Mouse (Mus musculus) mouse embryonic stem cell (cell line): ENCODE results near the gene R3hdm4.
"Not testable (repeated sequence)": the region's sequence is repeated elsewhere in the genome, so short reads cannot be mapped to it uniquely, and the experiment has no call there.

Source experiments
- in situ Hi-C, 2 experiments: fragments of 300-500 bp; cut with MboI; formaldehyde crosslinking; loops; 1 replicate in 1 of 2; 3 replicates in 1 of 2; pipeline ENCODE4 v1.14.3; 2019 to 2020; ENCODE audit warnings: low sequenced_read_pairs in 2 of 2, low pct_unique_long_range_greater_than_20kb in 1 of 2, mixed read lengths in 1 of 2; ENCODE audit not compliant: unreplicated experiment in 1 of 2

R3hdm4 gene

DNA sequence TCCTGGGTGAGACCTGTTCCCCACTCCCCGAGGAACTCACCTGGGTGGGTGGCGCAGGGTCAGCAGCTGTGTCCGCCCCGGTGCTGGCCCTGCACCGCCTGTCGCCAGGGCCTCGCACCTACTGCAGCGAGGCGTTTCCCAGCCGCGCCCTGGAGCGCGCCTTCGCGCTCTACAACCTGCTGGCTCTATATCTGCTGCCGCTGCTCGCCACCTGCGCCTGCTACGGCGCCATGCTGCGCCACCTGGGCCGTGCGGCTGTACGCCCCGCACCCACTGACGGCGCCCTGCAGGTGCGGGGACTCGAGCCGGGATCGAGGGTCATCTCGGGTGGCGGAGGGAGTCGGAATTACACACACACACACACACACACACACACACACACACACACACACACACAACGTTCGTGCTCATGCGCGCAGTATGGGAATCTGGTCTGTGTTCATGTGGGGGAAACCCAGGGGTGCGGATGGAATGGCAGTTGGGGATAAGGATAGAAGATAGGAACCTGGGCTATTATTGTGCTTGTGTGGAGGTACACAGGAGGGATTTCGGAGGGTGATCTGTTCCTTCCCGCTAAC is at the start of gene R3hdm4:
TSS of gene R3hdm4 (minus strand) at position 251 of the 578 bp plus-strand sequence.
- in situ Hi-C loops, result loop anchor here (10.0 kb wide), 1 partner anchor 86 kb away; no protein-coding TSS in a partner anchor

DNA sequence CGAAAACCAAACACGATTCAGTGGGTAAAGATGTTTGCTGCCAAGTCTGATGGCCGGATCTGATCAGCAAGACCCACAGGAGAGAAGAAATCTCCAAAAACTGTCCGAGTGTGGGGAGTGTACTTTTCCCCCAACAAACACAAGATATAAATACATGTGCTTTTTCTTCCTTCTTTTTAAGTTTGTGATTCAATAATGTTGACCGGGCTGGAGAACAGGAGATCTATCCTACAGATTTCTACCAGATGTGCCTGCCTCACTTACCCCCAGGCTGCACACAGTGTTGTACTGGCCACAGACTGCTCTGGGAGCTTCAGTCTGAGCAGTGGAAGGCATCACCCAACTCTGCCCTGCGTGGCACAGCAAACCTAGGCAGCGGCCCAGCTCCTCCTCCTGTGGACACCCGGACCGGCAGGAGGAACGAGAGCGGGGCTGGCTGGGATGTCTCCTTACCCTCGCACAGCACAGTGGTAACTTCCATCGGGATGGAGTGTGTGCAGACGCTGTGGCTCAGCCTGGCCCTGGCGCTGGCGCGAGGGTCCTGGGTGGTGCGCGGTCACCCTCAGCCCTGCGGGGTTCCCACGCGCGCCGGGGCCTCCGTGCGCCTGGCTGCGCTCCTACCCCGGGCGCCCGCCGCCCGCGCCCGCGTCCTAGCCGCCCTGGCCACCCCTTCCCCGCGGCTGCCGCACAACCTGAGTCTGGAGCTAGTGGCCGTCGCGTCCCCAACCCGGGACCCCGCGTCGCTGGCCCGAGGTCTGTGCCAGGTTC is 49.6 kb upstream of the R3hdm4 start, which contains the start of gene Grin3b:
TSS of gene Grin3b (plus strand) at position 301 of the 768 bp plus-strand sequence.
- in situ Hi-C loops, result no loop called here

DNA sequence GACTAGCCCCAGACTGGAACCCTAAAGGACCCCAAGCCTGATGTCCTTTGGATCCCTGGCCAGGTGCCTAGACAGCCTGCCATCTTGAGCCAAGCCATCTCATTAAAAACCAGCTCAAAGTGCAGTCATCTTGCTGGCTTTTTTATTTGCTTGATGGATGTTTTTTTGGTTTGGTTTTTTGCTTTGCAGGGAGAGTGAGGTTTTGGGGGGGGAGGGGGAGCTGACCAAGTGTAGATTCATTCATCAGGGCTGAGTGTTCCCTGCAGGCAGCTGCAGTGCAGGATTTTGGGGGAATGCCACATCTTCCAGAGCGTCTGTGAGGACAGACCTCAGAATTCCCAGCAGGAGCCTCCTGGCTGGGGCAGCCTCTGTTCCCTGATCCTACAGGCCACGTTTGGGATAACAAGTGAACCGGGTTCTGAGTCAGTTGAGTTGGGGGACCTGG is 48.1 kb upstream of the R3hdm4 start:
- in situ Hi-C loops, result no loop called here

DNA sequence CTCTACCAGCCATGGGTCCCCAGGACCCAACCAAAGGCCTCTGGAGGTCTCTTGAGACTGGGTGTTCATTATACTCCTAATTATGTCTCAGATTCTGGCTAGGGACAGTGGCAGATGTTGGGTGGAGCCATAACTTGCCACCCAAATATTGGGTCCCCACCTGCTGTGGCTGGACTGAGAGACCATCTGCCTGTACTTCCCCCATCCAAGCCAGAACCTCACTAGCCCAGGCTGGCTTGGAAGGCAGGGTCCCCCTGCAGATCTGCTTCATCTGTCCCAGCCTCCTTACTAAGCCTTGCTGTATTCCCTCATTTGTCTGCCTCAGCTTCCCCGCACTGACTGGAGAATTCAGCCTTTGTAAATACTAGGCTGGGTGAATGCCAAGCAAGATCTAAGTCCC is 47.2 kb upstream of the R3hdm4 start:
- in situ Hi-C loops, result no loop called here

- in situ Hi-C loops, result no loop called here
Observed at GRCm38 (mm10) chr10:79966886-79967400, 45.9 kb upstream of the R3hdm4 start.

GRCm38 (mm10) chr10:79965325-79965724 is 44.3 kb upstream of the R3hdm4 start:
- in situ Hi-C loops, result no loop called here

- in situ Hi-C loops, result no loop called here
Observed at GRCm38 (mm10) chr10:79964727-79965126, 43.7 kb upstream of the R3hdm4 start.

GRCm38 (mm10) chr10:79960671-79961294 is 39.8 kb upstream of the R3hdm4 start:
- in situ Hi-C loops, result no loop called here

- in situ Hi-C loops, result no loop called here
Observed at GRCm38 (mm10) chr10:79959847-79960601, 39.0 kb upstream of the R3hdm4 start, which contains the start of gene Wdr18. TSS of gene Wdr18 (plus strand) at chr10:79960152.

DNA sequence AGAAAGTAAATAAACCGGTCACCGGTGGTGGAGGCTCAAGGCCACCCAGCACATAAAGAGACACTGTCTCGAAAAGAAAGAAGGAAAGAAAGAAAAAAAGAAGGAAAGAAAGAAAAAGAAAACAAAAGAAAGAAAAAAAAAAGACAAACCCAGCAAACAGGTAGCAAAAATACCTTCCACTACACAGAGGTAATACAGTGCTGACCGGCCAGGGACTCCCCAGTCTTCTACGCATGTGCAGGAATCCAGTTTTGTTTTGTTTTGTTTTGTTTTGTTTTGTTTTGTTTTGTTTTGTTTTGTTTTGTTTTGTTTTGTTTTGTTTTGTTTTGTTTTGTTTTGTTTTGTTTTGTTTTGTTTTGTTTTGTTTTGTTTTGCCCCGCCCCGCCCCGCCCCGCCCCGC is 38.4 kb upstream of the R3hdm4 start:
- in situ Hi-C loops, result not testable (repeated sequence)

DNA sequence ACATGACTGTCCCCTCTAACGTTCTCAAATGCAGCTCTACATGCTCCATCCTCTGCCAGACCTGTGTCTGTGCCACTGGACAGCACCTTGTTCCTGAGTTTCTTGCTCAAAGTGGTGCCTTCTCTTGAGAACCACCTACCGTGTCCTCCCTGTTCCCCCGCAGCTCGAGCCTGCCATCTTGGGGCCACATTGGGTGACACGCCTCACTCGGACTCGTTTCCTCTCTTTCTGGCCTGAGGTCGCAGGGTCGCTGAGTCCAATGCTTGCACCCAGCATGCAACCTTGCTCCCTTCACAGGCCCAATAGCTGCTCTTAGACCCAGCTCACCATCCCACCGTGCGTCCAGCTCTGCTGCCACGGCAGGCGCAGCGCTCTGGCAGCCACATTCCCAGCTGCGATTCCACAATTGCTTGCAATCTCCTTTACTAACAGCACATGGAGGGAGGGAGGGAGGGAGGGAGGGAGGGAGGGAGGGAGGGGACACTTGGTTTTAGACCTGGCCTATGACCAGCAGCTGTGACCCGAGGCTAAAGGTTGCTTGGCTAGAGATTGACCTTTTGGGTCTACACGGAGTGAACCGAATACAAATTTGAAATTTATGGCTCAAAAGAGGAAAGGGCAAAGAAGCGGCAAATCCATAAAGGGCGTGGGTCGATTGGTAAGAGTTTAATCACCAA is 37.3 kb upstream of the R3hdm4 start:
- in situ Hi-C loops, result no loop called here

DNA sequence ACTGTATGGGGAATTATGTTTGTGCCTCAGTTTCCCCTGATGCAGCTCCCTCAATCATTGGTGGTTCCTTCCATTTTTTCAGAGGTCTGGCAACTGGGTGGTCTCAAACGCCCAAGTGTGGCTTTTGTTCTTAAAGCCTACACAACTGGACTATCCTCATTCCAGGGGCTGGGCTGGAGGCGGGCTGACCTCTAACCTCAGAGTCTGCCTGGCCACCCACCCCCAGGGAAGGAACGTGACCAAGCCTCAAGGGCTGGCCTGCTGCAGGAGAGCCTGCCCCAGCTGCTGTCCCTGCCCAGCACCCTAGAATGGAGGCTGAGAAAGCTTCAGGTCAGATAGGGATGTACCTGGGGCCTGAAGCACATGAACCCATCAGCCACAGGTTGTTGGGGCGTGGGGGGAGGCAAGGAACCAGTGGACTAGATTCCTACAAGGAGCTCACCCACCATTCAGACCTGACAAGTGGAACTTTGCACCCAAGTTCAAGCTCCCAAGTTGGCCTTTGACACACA is 35.7 kb upstream of the R3hdm4 start:
- in situ Hi-C loops, result no loop called here

DNA sequence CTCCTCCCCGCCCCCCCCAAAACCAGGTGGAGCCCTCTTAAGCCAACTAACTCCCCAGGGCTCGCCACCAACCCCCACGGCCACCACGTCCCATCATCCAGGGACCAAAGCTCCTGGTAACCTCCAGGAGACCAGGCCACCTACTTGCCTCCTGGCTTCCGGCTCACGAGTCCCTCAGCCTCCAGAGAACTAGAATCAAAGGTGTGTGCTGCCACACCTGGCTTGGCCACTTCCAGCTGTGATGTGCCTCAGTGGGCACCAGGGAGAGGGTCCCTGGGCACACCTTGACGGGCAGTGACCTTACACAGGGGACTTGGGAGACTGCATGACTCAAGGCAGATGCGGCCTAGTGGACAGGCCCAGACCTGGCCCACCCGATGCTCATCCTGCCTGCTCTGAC is 34.7 kb upstream of the R3hdm4 start:
- in situ Hi-C loops, result no loop called here

DNA sequence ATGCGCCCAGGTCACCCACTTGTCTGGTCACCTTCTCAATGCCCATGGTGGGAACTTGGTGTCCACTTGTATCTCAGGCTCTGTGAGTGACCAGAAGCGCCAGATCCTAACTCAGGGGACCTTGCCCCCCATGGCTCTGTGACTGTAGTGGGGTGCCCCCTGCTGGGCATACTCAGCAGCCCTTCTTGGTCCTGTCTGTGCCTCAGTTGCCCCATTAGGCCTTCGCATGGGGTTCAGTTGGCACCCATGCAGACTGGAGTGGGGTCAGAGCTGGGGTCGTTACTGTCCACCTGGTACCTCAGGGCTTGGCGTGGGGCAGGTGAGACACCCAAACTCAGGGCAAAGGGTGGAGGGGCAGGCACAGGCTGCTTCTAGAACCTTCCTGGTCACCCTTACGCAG is 32.9 kb upstream of the R3hdm4 start:
- in situ Hi-C loops, result no loop called here

DNA sequence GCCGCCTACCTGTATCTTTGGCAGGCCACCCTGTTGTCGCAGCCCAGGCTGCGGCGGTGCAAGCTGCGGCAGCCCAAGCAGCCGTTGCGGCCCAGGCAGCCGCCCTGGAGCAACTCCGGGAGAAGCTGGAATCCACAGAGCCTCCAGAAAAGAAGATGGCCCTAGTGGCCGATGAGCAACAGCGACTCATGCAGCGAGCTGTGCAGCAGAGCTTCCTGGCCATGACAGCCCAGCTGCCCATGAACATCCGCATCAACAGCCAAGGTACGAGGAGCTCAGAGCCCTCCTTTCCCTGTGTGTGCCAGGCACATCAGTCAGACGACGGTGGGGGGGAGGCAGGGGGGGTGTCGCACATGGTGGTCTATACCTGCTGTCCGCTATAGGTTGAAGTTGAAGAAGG is 29.7 kb upstream of the R3hdm4 start:
- in situ Hi-C loops, result no loop called here

DNA sequence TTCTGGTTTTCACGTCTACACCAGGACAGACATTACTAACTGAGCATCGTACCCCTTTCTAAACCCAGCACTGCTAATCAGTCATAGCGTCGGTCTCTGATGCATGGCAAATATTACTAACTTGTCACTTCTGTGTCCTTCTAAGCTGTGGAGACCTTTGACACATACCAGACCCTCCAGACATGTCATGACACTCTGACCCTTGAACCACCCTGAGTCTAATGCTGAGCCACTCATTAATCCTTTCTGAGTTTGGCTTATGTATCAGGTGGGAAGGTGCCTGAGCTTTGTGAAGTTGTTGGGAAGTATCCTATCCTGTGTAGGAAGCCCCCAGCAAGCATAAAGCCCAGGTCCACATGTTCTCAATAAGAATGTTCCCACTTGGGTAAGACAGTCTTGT is 28.9 kb upstream of the R3hdm4 start:
- in situ Hi-C loops, result no loop called here

DNA sequence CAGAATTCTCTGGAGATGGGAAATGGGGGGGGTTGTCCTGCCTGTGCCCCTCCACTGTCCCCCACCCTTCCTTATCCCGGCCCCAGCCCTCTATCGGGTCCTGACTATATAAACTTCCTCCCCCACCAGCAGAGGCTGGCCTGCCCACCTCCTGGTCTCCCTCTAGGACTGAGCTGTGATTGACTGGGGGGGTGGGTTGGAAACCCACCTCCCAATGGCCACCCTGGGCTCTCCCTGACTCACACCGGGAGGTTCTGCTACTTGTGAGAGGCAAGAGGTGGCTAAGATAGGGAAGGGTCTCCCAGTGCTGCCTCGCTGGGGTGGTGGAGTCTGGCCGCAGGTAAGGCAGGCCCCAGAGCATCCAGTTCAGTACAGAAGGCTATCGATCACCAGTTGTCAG is 26.5 kb upstream of the R3hdm4 start:
- in situ Hi-C loops, result no loop called here

GRCm38 (mm10) chr10:79946752-79947322 is 25.8 kb upstream of the R3hdm4 start:
- in situ Hi-C loops, result no loop called here
